Mouse (Mus musculus) heart, adult 2 months (tissue): ENCODE data around the gene Bst2. TPM values are rescaled to one million over a fixed set of nuclear protein-coding genes. Genes with fewer than 3 reads are reported as not detected.

Experiments
- DNase-seq, 2 experiments: peaks; one replicate each; pipeline ENCODE4 v3.0.0; 2021
- H3K27ac ChIP-seq: fragments of 200-600 bp; 2 replicates; pipeline ENCODE4 v1.8.1; 2022
- H3K27me3 ChIP-seq: fragments of 200-500 bp; 2 replicates; pipeline ENCODE4 v1.6.1; 2012; ENCODE audit warnings: mild to moderate bottlenecking, low read length, inconsistent platforms, mixed read lengths; ENCODE audit not compliant: control insufficient read depth, insufficient read depth
- H3K36me3 ChIP-seq: fragments of 200-500 bp; 2 replicates; pipeline ENCODE4 v1.6.1; 2012; ENCODE audit warnings: low read length, inconsistent platforms; ENCODE audit not compliant: control insufficient read depth, insufficient read depth
- H3K4me1 ChIP-seq: fragments of 200-500 bp; 2 replicates; pipeline ENCODE4 v1.6.1; 2011; ENCODE audit warnings: low read length; ENCODE audit not compliant: control insufficient read depth, insufficient read depth
- H3K4me3 ChIP-seq: fragments of 200-600 bp; 2 replicates; pipeline ENCODE4 v1.8.1; 2022
- H3K79me2 ChIP-seq: fragments of 200-500 bp; replicated peaks from 2 replicates; pipeline ENCODE4 v1.6.1; 2012; ENCODE audit warnings: mild to moderate bottlenecking, inconsistent platforms, low read length, moderate library complexity, mixed read lengths; ENCODE audit not compliant: control insufficient read depth, insufficient read depth
- H3K9ac ChIP-seq: fragments of 200-500 bp; 2 replicates; pipeline ENCODE4 v1.6.1; 2012; ENCODE audit warnings: low read depth, mild to moderate bottlenecking, control low read depth, inconsistent platforms, low read length, mixed read lengths
- CTCF ChIP-seq: fragments of 200-600 bp; IDR thresholded peaks from 2 replicates; pipeline ENCODE4 v1.8.1; 2022; ENCODE audit warnings: antibody characterized with exemption, mild to moderate bottlenecking, moderate library complexity
- EP300 ChIP-seq: fragments of 200-500 bp; IDR thresholded peaks from 2 replicates; pipeline ENCODE4 v1.6.1; 2011; ENCODE audit warnings: low read depth, low read length, control low read depth; ENCODE audit not compliant: insufficient read depth
- POLR2A ChIP-seq: fragments of 200-500 bp; IDR thresholded peaks from 2 replicates; pipeline ENCODE4 v1.6.1; 2011; ENCODE audit warnings: mild to moderate bottlenecking, low read depth, low read length, control low read depth; ENCODE audit not compliant: insufficient read depth
- WGBS: fragments of 180-500 bp; shearing (Covaris S2); methylation state at CpG from one replicate; pipeline ENCODE4 v1.1.7; 2018; 5-methylcytosine and 5-hydroxymethylcytosine counted together
- intact Hi-C: fragments of 180-260 bp; cut with DNase I; formaldehyde crosslinking; loops from one replicate; pipeline ENCODE4 v1.15.1; 2025
- polyA plus RNA-seq: library from polyadenylated mRNA; depleted of rRNA; stranded (reverse); fragments of >200 nt; gene quantifications from 2 replicates; pipeline ENCODE4 v1.2.3, GENCODE M21; 2012
- total RNA-seq, 2 experiments: library from RNA; stranded (reverse); gene quantifications; 2 replicates each; pipeline ENCODE4 v1.2.3; 2021

Bst2 gene
- total and polyA plus RNA-seq, 3 experiments = 17.4 to 85.9 (median 18.1) TPM

DNA sequence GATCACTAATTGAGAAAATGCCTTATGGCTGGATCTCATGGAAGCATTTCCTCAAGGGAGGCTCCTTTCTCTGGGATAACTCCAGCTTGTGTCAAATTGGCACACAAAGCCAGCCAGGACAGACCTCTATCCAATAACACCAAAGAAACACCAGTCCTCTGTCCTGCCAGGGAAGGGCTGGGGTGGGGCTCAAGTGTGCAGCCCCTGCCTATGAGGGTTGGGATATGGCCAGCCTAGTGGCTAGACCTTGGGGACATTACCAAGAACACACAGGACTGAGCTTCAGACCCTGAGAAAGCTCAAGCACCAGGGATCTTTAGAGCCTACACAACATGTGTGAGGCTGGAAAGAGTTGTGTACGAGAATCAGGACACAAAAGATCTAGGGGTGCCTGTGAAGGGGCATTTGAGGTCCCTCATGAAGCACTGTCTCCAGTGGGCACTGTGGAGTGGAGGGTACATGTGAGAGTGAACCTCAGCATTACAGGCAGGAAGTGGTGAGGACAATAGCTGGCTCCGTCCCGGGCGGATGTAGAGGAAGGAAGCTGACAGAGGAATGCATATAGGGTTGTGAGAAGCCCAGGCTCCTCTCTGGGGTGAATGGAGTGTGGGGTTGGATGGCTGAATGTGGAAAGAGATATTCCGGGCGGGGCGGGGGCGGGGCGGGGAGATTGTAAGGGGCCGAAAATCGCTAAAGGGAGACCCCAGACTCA lies 8.7 kb downstream of the Bst2 start:
- intact Hi-C loops = no loop called here
- peaks cover 19% of the 10 kb centered on the region for H3K4me1 ChIP-seq
- 40% methylated on average over 11 of the region's 11 CpGs for WGBS
- TF ChIP-seq EP300 (peak; percentile 71; the same call in 1 of the 2 replicates), CTCF (no peak), POLR2A (peak; percentile 57; the same call in 1 of the 2 replicates)
- H3K9ac ChIP-seq = no peak overlapping the region
- no peaks in the 10 kb centered on the region for H3K79me2 ChIP-seq
- H3K27ac ChIP-seq = peak overlapping the region; percentile 94
- DNase-seq = peak; percentile 57 to 66
- no peaks in the 10 kb centered on the region for H3K36me3 ChIP-seq
- no peaks in the 10 kb centered on the region for H3K27me3 ChIP-seq
- H3K4me3 ChIP-seq = no peak overlapping the region

DNA sequence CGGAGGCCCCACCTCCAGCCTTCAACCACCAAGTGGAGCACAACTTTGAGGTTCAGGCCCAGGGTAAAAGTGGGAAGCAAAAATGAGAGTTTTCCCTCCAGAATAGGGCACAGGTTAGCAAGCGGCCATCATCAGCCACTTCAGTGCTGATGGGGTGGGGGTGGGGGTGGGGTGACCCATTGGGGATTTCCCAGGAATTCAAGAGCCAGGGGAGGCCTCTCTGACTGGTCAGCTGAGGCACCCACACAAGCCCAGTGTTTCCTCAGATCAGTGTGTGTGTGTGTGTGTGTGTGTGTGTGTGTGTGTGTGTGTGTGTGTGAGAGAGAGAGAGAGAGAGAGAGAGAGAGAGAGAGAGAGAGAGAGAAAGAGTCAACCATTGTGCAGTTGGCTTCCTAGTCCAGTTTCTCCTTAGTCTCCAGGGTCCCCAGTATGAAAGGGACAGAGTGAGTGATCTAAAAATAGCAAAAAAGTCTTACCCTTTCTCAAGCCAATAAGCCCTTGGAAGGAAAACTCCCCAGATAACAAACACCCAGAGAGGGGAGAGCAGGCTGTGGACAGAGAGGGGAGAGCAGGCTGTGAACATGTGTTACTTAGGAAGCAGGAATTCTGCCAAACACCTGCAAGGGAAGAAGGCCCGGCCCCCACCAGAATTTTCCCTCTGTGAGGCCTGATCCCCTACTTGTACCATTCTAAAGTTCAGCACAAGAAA lies 9.9 kb downstream of the Bst2 start:
- Histone ChIP-seq H3K79me2 (no peaks in the 10 kb centered on the region), H3K27me3 (no peaks in the 10 kb centered on the region), H3K27ac (peak overlapping the region; percentile 94), H3K36me3 (no peaks in the 10 kb centered on the region), H3K4me1 (peaks cover 19% of the 10 kb centered on the region), H3K4me3 (no peak overlapping the region), H3K9ac (no peak overlapping the region)
- intact Hi-C loops = no loop called here
- no peak for TF ChIP-seq EP300
- TF ChIP-seq POLR2A = no peak
- TF ChIP-seq CTCF = no peak
- peak in 1 of 2 experiments; percentile 11 for DNase-seq
- 23% methylated on average over 3 of the region's 3 CpGs for WGBS

DNA sequence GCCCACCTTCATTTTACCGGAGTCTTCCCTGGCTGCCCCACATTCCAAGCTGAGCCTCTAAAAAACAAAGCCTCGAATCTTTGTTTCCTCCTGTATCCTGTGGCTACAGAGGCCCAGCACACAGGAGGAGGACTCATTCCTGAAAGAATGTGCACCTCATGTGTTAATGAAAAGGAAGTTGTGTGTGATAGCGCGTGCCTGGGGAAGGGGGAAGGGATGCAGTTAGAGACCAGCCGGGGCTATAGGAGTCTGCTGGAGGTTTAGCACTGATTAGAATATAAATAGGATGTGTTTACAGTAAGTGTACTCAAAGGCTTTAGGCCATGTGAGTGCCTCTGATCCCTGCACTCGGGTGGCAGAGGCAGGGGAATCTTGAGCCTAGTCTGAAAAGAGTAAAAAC lies 11.0 kb downstream of the Bst2 start:
- no peak overlapping the region for H3K4me3 ChIP-seq
- H3K27ac ChIP-seq = peak overlapping the region; percentile 59
- H3K79me2 ChIP-seq = no peaks in the 10 kb centered on the region
- intact Hi-C loops = no loop called here
- no peaks in the 10 kb centered on the region for H3K36me3 ChIP-seq
- no peak overlapping the region for H3K9ac ChIP-seq
- peaks cover 20% of the 10 kb centered on the region for H3K4me1 ChIP-seq
- 39% methylated on average over 6 of the region's 6 CpGs for WGBS
- no peak for TF ChIP-seq POLR2A
- TF ChIP-seq CTCF = no peak
- no peak for TF ChIP-seq EP300
- DNase-seq = no peak
- H3K27me3 ChIP-seq = no peaks in the 10 kb centered on the region

DNA sequence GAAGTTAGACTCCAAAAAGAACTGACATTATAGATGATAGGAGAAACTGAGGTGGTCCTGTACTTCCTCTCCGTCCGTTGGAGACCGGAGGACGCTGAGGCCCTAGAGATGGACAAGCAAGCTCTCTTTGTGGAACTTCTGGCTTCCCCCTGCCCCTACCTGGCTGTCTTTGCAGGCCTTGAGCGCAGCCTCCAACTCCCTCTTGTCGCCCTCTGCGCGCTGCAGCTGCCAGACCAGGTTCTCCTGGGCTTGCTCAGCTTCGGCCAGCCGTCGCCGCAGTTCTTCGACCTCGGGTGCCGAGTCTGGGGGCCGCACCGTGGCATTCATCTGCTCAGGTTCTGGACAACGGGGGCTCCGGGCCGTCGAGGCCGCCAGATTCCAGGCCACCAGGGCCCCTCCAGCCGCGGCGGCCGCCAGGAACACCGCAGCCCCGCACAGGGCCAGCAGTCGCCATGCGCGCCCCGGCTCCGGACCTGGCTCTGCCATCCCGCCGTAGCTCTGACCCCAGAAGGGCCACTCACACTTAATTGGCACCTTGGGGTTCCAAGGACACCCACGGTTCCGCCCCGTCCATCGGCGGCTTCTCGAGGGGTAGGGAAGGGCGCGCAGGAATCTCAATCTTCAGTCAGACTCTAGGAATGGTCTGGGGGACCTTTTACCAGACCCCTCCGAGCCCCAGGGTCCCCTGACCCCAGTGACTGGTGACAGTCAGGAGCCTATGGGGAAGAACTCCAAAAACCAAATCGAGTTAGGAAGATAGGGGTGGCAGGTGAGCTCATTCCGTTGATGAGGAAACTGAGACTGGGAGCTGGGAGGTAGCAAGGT lies 11.8 kb downstream of the Bst2 start, which contains the start of gene Ccdc194:
Ccdc194 (minus strand) TSS at position 486 of the 825 bp plus-strand sequence.
- no peaks in the 10 kb centered on the region for H3K27me3 ChIP-seq
- H3K79me2 ChIP-seq = no peaks in the 10 kb centered on the region
- TF ChIP-seq POLR2A (no peak), EP300 (no peak)
- no peaks in the 10 kb centered on the region for H3K36me3 ChIP-seq
- H3K4me1 ChIP-seq = peaks cover 20% of the 10 kb centered on the region
- H3K4me3 ChIP-seq = no peak within 1 kb of the TSS
- intact Hi-C loops = no loop called here
- H3K27ac ChIP-seq = peak within 1 kb of the TSS; percentile 59
- no peak within 1 kb of the TSS for H3K9ac ChIP-seq
- 54% methylated on average over 46 of the region's 46 CpGs for WGBS
- DNase-seq = no peak

DNA sequence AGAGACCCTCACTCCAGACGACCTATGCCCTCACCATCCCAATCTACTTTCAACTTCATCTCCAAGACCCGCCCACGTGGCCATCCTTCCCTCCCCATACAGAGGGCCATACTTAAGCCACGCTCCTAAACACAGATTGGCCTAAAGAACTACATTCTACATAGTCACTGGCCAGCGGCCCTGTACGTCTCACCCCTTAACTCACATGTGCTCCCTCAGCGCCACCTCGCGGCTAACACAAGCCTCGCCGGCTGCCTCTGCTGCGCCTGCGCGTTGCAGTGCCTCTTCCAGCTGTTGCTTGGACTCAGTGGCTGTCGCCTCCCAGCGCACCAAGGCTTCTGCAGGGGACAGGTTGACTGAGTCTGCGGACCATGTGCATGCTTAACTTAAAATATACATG lies 15.6 kb downstream of the Bst2 start:
- Histone ChIP-seq H3K36me3 (no peaks in the 10 kb centered on the region), H3K4me1 (peaks cover 4% of the 10 kb centered on the region), H3K79me2 (no peaks in the 10 kb centered on the region), H3K27ac (no peak overlapping the region), H3K9ac (no peak overlapping the region), H3K4me3 (no peak overlapping the region), H3K27me3 (no peaks in the 10 kb centered on the region)
- DNase-seq = peak; percentile 93 to 98
- TF ChIP-seq EP300 (peak; percentile 87; the same call in 1 of the 2 replicates), POLR2A (no peak)
- WGBS = 1% methylated on average over 17 of the region's 17 CpGs
- intact Hi-C loops = loop anchor here (1.0 kb wide), 2 partner anchors 26 to 80 kb away; no protein-coding TSS in a partner anchor
